Mouse (Mus musculus): ENCODE measurements at regions not wholly inside any gene's neighbourhood (a gene's known extent, or its start where the extent isn't known, plus 50 kb on each side); places are given as distances from the start of the nearest gene placed in this dataset.

- Histone ChIP-seq H3K27me3 (ENCODE audit: control insufficient read depth, insufficient read depth, low read length) (no peaks in the 10 kb centered on the region), H3K27ac (ENCODE audit: control insufficient read depth, insufficient read depth, low read depth, low read length) (no peak overlapping the region), H3K4me3 (ENCODE audit: control insufficient read depth, low read depth, low read length) (no peak overlapping the region), H3K36me3 (ENCODE audit: control insufficient read depth, insufficient read depth, low read length) (no peaks in the 10 kb centered on the region), H3K4me1 (ENCODE audit: control insufficient read depth, insufficient read depth, low read length) (no peaks in the 10 kb centered on the region)
- no peak for TF ChIP-seq POLR2A (IDR thresholded peaks at IDR 0.05; ENCODE audit: control insufficient read depth, low read depth, low read length)
- TF ChIP-seq CTCF (IDR thresholded peaks at IDR 0.05; ENCODE audit: control insufficient read depth, insufficient read depth, insufficient replicate concordance, low read depth, low read length): no peak
Measured at GRCm38 (mm10) chr14:46077406-46078131, 301.6 kb upstream of the Gm15217 start.

- Histone ChIP-seq H3K36me3 (ENCODE audit: control insufficient read depth, insufficient read depth, low read length) (no peaks in the 10 kb centered on the region), H3K27ac (ENCODE audit: control insufficient read depth, insufficient read depth, low read depth, low read length) (no peak overlapping the region), H3K4me3 (ENCODE audit: control insufficient read depth, low read depth, low read length) (no peak overlapping the region), H3K27me3 (ENCODE audit: control insufficient read depth, insufficient read depth, low read length) (no peaks in the 10 kb centered on the region), H3K4me1 (ENCODE audit: control insufficient read depth, insufficient read depth, low read length) (no peaks in the 10 kb centered on the region)
- no peak for TF ChIP-seq CTCF (IDR thresholded peaks at IDR 0.05; ENCODE audit: control insufficient read depth, insufficient read depth, insufficient replicate concordance, low read depth, low read length)
- no peak for TF ChIP-seq POLR2A (IDR thresholded peaks at IDR 0.05; ENCODE audit: control insufficient read depth, low read depth, low read length)
Measured at GRCm38 (mm10) chr14:46082646-46083045, 296.6 kb upstream of the Gm15217 start.

- Histone ChIP-seq H3K27me3 (ENCODE audit: control insufficient read depth, insufficient read depth, low read length) (no peaks in the 10 kb centered on the region), H3K4me3 (ENCODE audit: control insufficient read depth, low read depth, low read length) (no peak overlapping the region), H3K4me1 (ENCODE audit: control insufficient read depth, insufficient read depth, low read length) (no peaks in the 10 kb centered on the region), H3K36me3 (ENCODE audit: control insufficient read depth, insufficient read depth, low read length) (no peaks in the 10 kb centered on the region), H3K27ac (ENCODE audit: control insufficient read depth, insufficient read depth, low read depth, low read length) (no peak overlapping the region)
- TF ChIP-seq POLR2A (IDR thresholded peaks at IDR 0.05; ENCODE audit: control insufficient read depth, low read depth, low read length) (no peak), CTCF (IDR thresholded peaks at IDR 0.05; ENCODE audit: control insufficient read depth, insufficient read depth, insufficient replicate concordance, low read depth, low read length) (no peak)
Measured at GRCm38 (mm10) chr14:46088968-46089691, 290.1 kb upstream of the Gm15217 start.

GRCm38 (mm10) chr14:46115950-46116349 lies 263.3 kb upstream of the Gm15217 start:
- no peak for TF ChIP-seq POLR2A (IDR thresholded peaks at IDR 0.05; ENCODE audit: control insufficient read depth, low read depth, low read length)
- no peak for TF ChIP-seq CTCF (IDR thresholded peaks at IDR 0.05; ENCODE audit: control insufficient read depth, insufficient read depth, insufficient replicate concordance, low read depth, low read length)
- Histone ChIP-seq H3K4me3 (ENCODE audit: control insufficient read depth, low read depth, low read length) (no peak overlapping the region), H3K4me1 (ENCODE audit: control insufficient read depth, insufficient read depth, low read length) (no peaks in the 10 kb centered on the region), H3K36me3 (ENCODE audit: control insufficient read depth, insufficient read depth, low read length) (no peaks in the 10 kb centered on the region), H3K27ac (ENCODE audit: control insufficient read depth, insufficient read depth, low read depth, low read length) (no peak overlapping the region), H3K27me3 (ENCODE audit: control insufficient read depth, insufficient read depth, low read length) (no peaks in the 10 kb centered on the region)

GRCm38 (mm10) chr14:46126541-46126940 lies 252.7 kb upstream of the Gm15217 start:
- Histone ChIP-seq H3K27me3 (ENCODE audit: control insufficient read depth, insufficient read depth, low read length) (no peaks in the 10 kb centered on the region), H3K36me3 (ENCODE audit: control insufficient read depth, insufficient read depth, low read length) (no peaks in the 10 kb centered on the region), H3K4me3 (ENCODE audit: control insufficient read depth, low read depth, low read length) (no peak overlapping the region), H3K4me1 (ENCODE audit: control insufficient read depth, insufficient read depth, low read length) (no peaks in the 10 kb centered on the region), H3K27ac (ENCODE audit: control insufficient read depth, insufficient read depth, low read depth, low read length) (no peak overlapping the region)
- TF ChIP-seq POLR2A (IDR thresholded peaks at IDR 0.05; ENCODE audit: control insufficient read depth, low read depth, low read length) (no peak), CTCF (IDR thresholded peaks at IDR 0.05; ENCODE audit: control insufficient read depth, insufficient read depth, insufficient replicate concordance, low read depth, low read length) (no peak)

- Histone ChIP-seq H3K27me3 (ENCODE audit: control insufficient read depth, insufficient read depth, low read length) (no peaks in the 10 kb centered on the region), H3K36me3 (ENCODE audit: control insufficient read depth, insufficient read depth, low read length) (no peaks in the 10 kb centered on the region), H3K27ac (ENCODE audit: control insufficient read depth, insufficient read depth, low read depth, low read length) (no peak overlapping the region), H3K4me1 (ENCODE audit: control insufficient read depth, insufficient read depth, low read length) (no peaks in the 10 kb centered on the region), H3K4me3 (ENCODE audit: control insufficient read depth, low read depth, low read length) (no peak overlapping the region)
- TF ChIP-seq POLR2A (IDR thresholded peaks at IDR 0.05; ENCODE audit: control insufficient read depth, low read depth, low read length) (no peak), CTCF (IDR thresholded peaks at IDR 0.05; ENCODE audit: control insufficient read depth, insufficient read depth, insufficient replicate concordance, low read depth, low read length) (no peak)
Measured at GRCm38 (mm10) chr14:46129762-46130161, 249.5 kb upstream of the Gm15217 start.

- Histone ChIP-seq H3K27ac (ENCODE audit: control insufficient read depth, insufficient read depth, low read depth, low read length) (no peak overlapping the region), H3K27me3 (ENCODE audit: control insufficient read depth, insufficient read depth, low read length) (no peaks in the 10 kb centered on the region), H3K4me3 (ENCODE audit: control insufficient read depth, low read depth, low read length) (no peak overlapping the region), H3K4me1 (ENCODE audit: control insufficient read depth, insufficient read depth, low read length) (no peaks in the 10 kb centered on the region), H3K36me3 (ENCODE audit: control insufficient read depth, insufficient read depth, low read length) (no peaks in the 10 kb centered on the region)
- TF ChIP-seq POLR2A (IDR thresholded peaks at IDR 0.05; ENCODE audit: control insufficient read depth, low read depth, low read length) (no peak), CTCF (IDR thresholded peaks at IDR 0.05; ENCODE audit: control insufficient read depth, insufficient read depth, insufficient replicate concordance, low read depth, low read length) (no peak)
Measured at GRCm38 (mm10) chr14:46144175-46144574, 235.0 kb upstream of the Gm15217 start.
